Mouse (Mus musculus): ENCODE measurements around the gene Nsun2. TPM values are rescaled to one million over a fixed set of nuclear protein-coding genes. Genes with fewer than 3 reads are reported as not detected.
A peak's percentile ranks its signal among the peaks of the same experiment; 100 is the strongest.

Nsun2 gene
- polyA plus RNA-seq, 1 experiment from 2014 or later: 166 TPM

GRCm38 (mm10) chr13:69506341-69507086, 27.0 kb upstream of the Nsun2 start:
- no peaks in the 10 kb centered on the region for H3K9me3 ChIP-seq
- no peaks in the 10 kb centered on the region for H3K27me3 ChIP-seq (replicated peaks; ENCODE audit: low read depth, poor library complexity, severe bottlenecking)
- H3K27ac ChIP-seq (replicated peaks): no peak overlapping the region
- 93% methylated on average over 12 of the region's 12 CpGs for WGBS
- peaks cover 95% of the 10 kb centered on the region for H3K36me3 ChIP-seq (replicated peaks)
- H3K4me3 ChIP-seq: no peak overlapping the region
- 0 out of 2 replicates have a peak, but pooled peaks cover 3% of the 10 kb centered on the region for H3K4me1 ChIP-seq
- DNase-seq (ENCODE audit: low spot score): no peak

DNA sequence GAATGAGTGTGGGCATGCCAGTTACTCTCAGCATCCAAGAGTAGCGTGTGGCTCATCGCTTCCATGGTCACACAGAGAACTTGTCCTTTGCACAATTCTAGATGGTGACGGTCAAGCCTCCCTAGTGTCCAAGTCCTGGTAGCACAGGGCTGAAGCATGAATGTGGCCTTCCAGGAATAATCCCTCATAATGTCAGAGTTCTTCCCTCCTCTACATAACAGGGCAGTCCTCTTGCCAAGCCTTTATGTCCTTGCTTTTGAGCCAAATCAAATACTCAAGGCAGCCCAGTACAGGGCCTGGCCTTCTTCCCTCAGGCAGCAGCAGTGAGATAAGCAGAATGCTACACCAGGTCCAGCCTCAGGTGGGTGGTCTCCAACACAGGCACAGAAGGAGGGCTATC, 25.9 kb upstream of the Nsun2 start:
- H3K27ac ChIP-seq (replicated peaks): no peak overlapping the region
- DNase-seq (ENCODE audit: low spot score): no peak
- 0 out of 2 replicates have a peak, but pooled peaks cover 3% of the 10 kb centered on the region for H3K4me1 ChIP-seq
- peaks cover 95% of the 10 kb centered on the region for H3K36me3 ChIP-seq (replicated peaks)
- no peaks in the 10 kb centered on the region for H3K9me3 ChIP-seq
- no peaks in the 10 kb centered on the region for H3K27me3 ChIP-seq (replicated peaks; ENCODE audit: low read depth, poor library complexity, severe bottlenecking)
- no peak overlapping the region for H3K4me3 ChIP-seq
- 95% methylated on average over 3 of the region's 3 CpGs for WGBS

DNA sequence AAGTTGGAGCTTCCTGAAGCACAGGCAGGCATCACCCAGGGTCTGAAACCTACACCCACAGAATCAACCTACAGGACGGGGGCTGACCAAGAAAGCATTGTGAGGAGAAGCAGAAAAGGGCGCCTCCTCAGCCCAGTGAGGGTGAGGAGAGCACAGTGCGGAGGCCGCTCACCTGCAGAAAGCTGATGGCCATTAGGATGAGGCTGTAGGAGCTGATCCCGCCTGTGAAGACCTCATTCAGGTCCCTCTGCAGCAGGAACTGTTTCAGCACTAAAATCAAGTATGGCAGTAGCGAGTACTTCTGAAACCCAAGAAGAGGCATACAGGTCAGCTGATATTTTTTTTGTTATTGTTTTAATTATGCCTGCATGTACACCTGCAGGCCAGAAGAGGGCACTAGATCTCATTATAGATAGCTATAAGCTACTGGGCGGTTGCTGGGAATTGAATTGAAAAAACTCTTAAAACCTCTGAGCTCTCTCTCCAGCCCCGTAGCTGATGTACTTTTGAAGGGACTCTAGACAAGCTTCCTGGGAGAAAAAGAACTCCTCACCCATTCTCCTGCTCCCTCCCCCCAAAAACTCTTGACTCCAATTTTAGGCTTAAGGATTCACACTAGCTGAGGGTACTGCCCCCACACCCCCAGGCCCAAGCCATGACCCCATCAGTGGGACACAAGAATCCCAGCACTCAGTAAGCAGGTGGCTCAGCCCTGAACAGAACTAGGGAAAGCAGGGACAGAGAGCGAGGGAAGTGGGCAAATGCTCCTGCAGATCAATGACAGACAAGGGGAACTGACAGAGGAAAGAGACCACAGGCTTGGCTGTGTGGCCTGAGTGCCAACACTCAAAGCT, 23.9 kb upstream of the Nsun2 start:
- H3K27me3 ChIP-seq (replicated peaks; ENCODE audit: low read depth, poor library complexity, severe bottlenecking): no peaks in the 10 kb centered on the region
- peaks cover 85% of the 10 kb centered on the region for H3K36me3 ChIP-seq (replicated peaks)
- H3K4me1 ChIP-seq: 0 out of 2 replicates have a peak, but pooled peaks cover 3% of the 10 kb centered on the region
- 62% methylated on average over 9 of the region's 9 CpGs for WGBS
- no peak overlapping the region for H3K27ac ChIP-seq (replicated peaks)
- no peaks in the 10 kb centered on the region for H3K9me3 ChIP-seq
- DNase-seq (ENCODE audit: low spot score): no peak
- no peak overlapping the region for H3K4me3 ChIP-seq

DNA sequence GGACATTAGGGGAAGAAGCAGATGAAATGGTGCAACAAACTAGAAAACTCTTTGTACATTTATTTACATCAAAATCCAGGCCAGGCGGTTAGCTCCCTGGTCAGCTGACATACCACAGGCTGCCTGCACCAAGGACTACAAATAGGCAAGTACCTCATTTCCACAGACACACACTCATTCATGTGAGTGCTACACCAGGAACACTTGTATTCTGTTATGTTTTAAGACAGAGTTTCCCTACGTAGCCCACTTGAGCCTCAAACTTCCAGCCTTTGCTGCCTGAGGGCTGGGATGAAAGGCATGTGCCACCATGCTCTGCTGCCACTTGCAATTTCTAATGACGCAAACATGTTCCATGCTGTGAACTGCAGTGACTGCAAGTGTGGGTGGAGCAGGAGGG, 18.5 kb upstream of the Nsun2 start:
- WGBS: 86% methylated on average over 3 of the region's 3 CpGs
- Histone ChIP-seq H3K36me3 (replicated peaks) (peaks cover 49% of the 10 kb centered on the region), H3K9me3 (no peaks in the 10 kb centered on the region), H3K27me3 (replicated peaks; ENCODE audit: low read depth, poor library complexity, severe bottlenecking) (no peaks in the 10 kb centered on the region), H3K4me3 (no peak overlapping the region), H3K27ac (replicated peaks) (no peak overlapping the region), H3K4me1 (0 out of 2 replicates have a peak, but pooled peaks cover 5% of the 10 kb centered on the region)
- no peak for DNase-seq (ENCODE audit: low spot score)

DNA sequence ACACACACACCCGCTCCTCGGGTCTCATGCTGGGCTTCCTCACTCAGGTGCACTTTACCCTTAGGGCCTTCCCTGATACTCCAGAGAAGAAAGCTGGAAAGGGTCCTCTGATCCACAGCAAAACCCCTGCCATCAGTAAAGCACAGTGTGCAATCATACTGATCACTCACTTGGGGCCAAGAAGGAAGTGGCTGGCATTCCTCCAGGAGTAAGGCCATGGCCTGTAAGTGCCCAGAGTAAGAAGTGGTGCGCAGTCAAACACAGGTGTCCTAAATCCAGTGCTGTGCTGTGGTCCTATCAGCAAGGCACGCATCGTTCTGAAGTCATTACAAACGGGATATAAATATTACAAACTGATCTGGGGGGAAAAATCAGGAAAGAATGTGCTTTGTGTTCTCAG, 16.1 kb upstream of the Nsun2 start:
- H3K4me1 ChIP-seq: peaks cover 20% of the 10 kb centered on the region
- WGBS: 90% methylated on average over 6 of the region's 6 CpGs
- no peak for DNase-seq (ENCODE audit: low spot score)
- H3K36me3 ChIP-seq (replicated peaks): peaks cover 28% of the 10 kb centered on the region
- no peaks in the 10 kb centered on the region for H3K9me3 ChIP-seq
- H3K4me3 ChIP-seq: no peak overlapping the region
- H3K27me3 ChIP-seq (replicated peaks; ENCODE audit: low read depth, poor library complexity, severe bottlenecking): no peaks in the 10 kb centered on the region
- no peak overlapping the region for H3K27ac ChIP-seq (replicated peaks)

- no peaks in the 10 kb centered on the region for H3K9me3 ChIP-seq
- no peaks in the 10 kb centered on the region for H3K27me3 ChIP-seq (replicated peaks; ENCODE audit: low read depth, poor library complexity, severe bottlenecking)
- no peak overlapping the region for H3K27ac ChIP-seq (replicated peaks)
- H3K4me1 ChIP-seq: peaks cover 37% of the 10 kb centered on the region
- no peak overlapping the region for H3K4me3 ChIP-seq
- WGBS: 78% methylated on average over 6 of the region's 6 CpGs
- H3K36me3 ChIP-seq (replicated peaks): peaks cover 16% of the 10 kb centered on the region
- no peak for DNase-seq (ENCODE audit: low spot score)
Measured at GRCm38 (mm10) chr13:69519137-69519536, 14.4 kb upstream of the Nsun2 start.

- no peak for DNase-seq (ENCODE audit: low spot score)
- Histone ChIP-seq H3K4me3 (no peak overlapping the region), H3K27ac (replicated peaks) (0 out of 2 replicates have a peak overlapping the region, but pooled peaks have one; percentile 35), H3K9me3 (no peaks in the 10 kb centered on the region), H3K27me3 (replicated peaks; ENCODE audit: low read depth, poor library complexity, severe bottlenecking) (no peaks in the 10 kb centered on the region), H3K4me1 (peaks cover 65% of the 10 kb centered on the region), H3K36me3 (replicated peaks) (0 out of 2 replicates have a peak, but pooled peaks cover 2% of the 10 kb centered on the region)
- 93% methylated on average over 1 of the region's 1 CpGs for WGBS
Measured at GRCm38 (mm10) chr13:69522161-69522791, 11.3 kb upstream of the Nsun2 start.

DNA sequence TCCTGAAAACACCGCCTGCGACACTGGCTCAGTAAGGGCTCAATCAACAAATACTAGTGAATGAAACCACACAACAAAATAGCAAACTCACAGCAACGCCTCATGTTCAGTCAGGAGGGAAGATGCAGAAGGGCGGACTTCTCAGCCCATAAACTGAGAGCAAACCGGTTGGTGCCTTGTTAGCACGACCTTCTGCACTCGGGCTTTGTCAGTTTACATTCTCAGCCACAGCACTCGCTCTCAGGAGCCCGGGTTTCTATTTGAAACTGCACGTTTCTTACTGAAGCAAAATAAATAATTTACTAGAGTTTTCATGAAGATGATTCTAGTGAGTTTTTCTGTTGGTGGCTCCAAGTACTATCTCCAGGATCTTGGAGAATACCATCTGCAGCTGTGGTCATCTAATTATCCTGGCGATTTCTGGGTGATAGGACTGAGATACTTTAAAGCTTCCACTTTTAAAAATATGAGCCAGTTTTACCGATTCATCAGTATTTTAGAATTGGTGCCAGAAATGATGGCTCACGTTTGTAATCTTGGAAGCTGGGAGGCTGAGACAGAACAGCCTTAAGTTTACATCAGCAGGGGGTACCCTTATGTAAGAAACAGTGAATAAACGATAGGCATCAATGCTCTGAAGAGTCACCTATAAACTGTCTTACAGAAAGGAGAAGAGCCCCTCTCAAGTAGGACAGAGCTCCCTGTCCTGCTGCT, 9.9 kb upstream of the Nsun2 start:
- Histone ChIP-seq H3K4me1 (peaks cover 71% of the 10 kb centered on the region), H3K27ac (replicated peaks) (0 out of 2 replicates have a peak overlapping the region, but pooled peaks have one; percentile 5), H3K9me3 (no peaks in the 10 kb centered on the region), H3K27me3 (replicated peaks; ENCODE audit: low read depth, poor library complexity, severe bottlenecking) (no peaks in the 10 kb centered on the region), H3K4me3 (no peak overlapping the region), H3K36me3 (replicated peaks) (peaks cover 6% of the 10 kb centered on the region; the same call in 1 of the 2 replicates)
- DNase-seq (ENCODE audit: low spot score): no peak
- WGBS: 71% methylated on average over 14 of the region's 14 CpGs

DNA sequence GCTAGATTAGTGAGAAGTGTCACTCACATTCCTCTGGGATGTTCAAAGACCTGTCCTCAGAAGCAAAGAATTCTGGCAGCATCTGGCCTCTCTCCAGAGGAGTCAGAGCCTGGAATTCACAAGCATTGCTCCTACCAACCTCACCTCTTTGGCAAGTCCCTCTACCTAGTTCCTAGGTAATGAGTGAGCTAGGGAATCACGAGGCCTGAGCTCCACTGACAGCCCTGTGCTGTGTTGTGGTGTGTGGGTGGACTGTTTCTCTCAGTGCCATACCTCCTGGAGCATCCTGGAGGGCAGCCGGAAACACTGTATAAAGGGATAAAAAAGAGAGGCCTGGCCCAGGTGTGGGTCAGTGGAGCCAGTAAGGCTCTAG, 9.4 kb upstream of the Nsun2 start:
- no peak for DNase-seq (ENCODE audit: low spot score)
- no peak overlapping the region for H3K4me3 ChIP-seq
- peaks cover 12% of the 10 kb centered on the region for H3K36me3 ChIP-seq (replicated peaks)
- no peak overlapping the region for H3K27ac ChIP-seq (replicated peaks)
- no peaks in the 10 kb centered on the region for H3K9me3 ChIP-seq
- 70% methylated on average over 2 of the region's 2 CpGs for WGBS
- no peaks in the 10 kb centered on the region for H3K27me3 ChIP-seq (replicated peaks; ENCODE audit: low read depth, poor library complexity, severe bottlenecking)
- peaks cover 74% of the 10 kb centered on the region for H3K4me1 ChIP-seq

DNA sequence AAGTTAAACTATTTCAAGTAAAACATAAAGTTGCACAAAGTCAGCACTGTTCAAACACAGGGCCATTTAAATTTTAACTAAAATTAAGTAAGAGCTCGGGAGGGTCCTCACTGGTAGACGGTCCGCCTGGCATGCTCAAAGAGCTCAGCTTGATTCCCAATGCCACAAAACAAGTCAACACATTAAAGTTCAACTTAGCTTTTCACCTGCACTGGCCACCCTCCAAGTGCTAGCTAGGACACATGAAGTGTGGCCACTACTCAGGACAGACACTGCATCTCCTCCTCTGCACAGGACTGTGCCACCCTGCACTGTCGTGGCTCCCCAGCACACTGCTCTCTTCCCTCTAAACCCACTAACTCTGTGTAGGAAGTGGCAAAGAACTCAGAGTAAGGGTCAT, 7.7 kb upstream of the Nsun2 start:
- Histone ChIP-seq H3K27me3 (replicated peaks; ENCODE audit: low read depth, poor library complexity, severe bottlenecking) (no peaks in the 10 kb centered on the region), H3K4me3 (no peak overlapping the region), H3K9me3 (no peaks in the 10 kb centered on the region), H3K4me1 (peaks cover 86% of the 10 kb centered on the region), H3K27ac (replicated peaks) (no peak overlapping the region), H3K36me3 (replicated peaks) (peaks cover 29% of the 10 kb centered on the region)
- WGBS: 75% methylated on average over 4 of the region's 4 CpGs
- no peak for DNase-seq (ENCODE audit: low spot score)

DNA sequence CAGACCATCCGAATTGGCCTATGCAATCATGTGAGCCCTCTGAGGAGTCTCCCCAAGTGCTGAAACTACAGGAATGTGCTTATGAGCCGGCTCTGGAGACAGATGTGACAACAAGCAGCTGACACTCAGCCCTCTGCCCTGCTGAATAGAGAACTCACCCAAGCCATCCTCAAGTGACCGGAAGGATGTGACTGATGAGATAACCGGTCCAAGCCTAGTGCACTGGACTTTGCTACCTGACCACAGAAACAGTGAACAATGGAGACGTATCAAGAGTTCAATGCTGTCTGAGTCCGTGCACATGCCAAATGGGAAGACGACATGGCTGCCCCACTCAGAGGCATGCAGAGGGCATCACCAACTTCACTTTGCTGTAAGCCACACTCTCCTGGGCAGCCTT, 5.0 kb upstream of the Nsun2 start:
- WGBS: 86% methylated on average over 7 of the region's 7 CpGs
- Histone ChIP-seq H3K9me3 (no peaks in the 10 kb centered on the region), H3K4me1 (peaks cover 80% of the 10 kb centered on the region), H3K36me3 (replicated peaks) (peaks cover 36% of the 10 kb centered on the region), H3K27me3 (replicated peaks; ENCODE audit: low read depth, poor library complexity, severe bottlenecking) (no peaks in the 10 kb centered on the region), H3K4me3 (no peak overlapping the region), H3K27ac (replicated peaks) (no peak overlapping the region)
- no peak for DNase-seq (ENCODE audit: low spot score)

DNA sequence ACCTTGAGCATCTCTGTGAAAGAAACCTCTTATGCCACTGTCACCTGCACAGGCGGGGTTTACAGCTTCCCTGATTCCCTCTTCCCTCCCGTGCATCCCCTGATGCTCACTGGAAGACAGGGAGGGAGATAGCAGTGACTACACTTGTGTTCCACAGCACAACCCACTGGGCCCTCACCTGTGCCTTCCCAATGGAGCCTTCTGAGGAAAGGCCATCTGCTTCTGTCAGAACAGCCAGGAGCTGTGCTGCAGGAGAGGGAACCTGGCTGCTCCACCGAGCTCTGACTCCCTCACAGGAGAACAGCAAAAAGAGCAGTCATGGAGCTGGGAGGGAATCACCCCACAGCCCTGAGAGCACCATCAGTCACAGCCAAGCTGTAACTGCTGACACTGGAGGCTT, 3.4 kb upstream of the Nsun2 start:
- H3K4me3 ChIP-seq: peak overlapping the region; percentile 84; the same call in 1 of the 2 replicates
- 83% methylated on average over 3 of the region's 3 CpGs for WGBS
- H3K9me3 ChIP-seq: no peaks in the 10 kb centered on the region
- H3K27me3 ChIP-seq (replicated peaks; ENCODE audit: low read depth, poor library complexity, severe bottlenecking): no peaks in the 10 kb centered on the region
- H3K36me3 ChIP-seq (replicated peaks): peaks cover 36% of the 10 kb centered on the region
- peaks cover 64% of the 10 kb centered on the region for H3K4me1 ChIP-seq
- no peak overlapping the region for H3K27ac ChIP-seq (replicated peaks)
- no peak for DNase-seq (ENCODE audit: low spot score)

Measured in embryonic facial prominence, embryonic 10.5 days (tissue).